Mouse (Mus musculus): ENCODE measurements around the gene Rai1.

The Rai1 gene

DNA sequence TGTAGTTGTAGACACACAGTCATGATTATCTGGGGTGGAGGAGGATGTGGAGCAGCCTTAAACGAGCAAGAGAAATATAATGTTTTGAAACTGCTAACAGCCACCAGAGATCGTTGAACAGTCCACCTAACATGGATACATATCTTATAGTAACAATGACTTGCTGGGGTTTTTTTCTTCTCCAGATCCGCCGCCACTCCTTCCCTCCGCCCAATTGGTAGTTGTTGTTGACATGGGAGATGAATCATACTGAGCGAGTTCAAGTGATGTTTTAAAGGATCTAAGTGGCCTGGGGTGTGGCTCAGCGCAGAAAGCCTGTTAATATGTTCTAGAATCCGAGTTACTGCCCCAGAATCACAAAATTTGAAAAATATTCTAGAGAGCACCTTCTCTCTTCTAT lies 114.8 kb downstream of the Rai1 start:
- DNase-seq (ENCODE audit: low read depth, low spot score): no peak

DNA sequence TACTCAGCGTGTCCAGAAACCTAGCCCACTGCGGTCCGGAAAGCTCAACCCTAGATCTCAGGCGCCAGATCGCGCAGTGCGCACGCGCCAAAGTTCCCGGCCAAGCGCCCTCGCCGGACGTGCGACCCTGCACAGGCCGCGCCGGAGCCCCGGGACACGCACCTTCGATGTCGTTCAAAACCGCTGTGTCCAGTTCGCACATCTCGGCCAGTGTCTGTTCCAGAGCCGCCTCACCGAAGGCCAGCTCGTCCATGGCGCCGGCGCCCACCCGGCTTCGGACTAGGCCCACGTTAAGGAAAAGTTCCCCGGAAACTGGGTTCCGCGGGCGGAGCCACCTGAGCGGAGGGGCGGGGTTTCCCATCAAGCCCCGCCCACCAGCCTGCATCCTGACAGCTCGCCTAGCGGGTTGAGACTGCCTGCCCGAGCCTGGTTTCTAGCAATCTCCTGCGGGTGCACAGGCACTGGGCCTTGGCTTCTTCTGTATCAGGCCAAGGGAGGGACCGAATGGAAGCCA lies 115.5 kb downstream of the Rai1 start:
- peak; percentile 89 for DNase-seq (ENCODE audit: low read depth, low spot score)

DNA sequence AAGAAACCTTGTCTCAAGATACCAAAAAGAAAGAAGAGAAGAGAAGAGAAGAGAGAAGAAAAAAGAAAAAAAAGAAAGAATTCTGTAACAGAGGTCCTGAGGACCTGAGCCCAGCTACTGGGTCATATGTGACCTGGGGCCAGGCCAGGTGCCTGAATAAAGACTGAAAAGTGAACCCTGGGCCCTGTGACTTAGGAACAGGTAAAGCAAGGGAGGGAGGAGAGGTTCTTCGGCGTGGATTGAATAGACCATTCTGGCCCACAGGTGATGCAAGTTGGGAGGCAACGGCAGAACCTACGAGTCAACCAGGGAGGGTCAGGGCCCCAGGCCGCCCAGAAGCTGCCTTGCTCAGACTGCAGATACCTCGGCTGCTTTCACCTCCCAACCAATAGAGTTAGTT lies 116.6 kb downstream of the Rai1 start:
- no peak for DNase-seq (ENCODE audit: low read depth, low spot score)

DNA sequence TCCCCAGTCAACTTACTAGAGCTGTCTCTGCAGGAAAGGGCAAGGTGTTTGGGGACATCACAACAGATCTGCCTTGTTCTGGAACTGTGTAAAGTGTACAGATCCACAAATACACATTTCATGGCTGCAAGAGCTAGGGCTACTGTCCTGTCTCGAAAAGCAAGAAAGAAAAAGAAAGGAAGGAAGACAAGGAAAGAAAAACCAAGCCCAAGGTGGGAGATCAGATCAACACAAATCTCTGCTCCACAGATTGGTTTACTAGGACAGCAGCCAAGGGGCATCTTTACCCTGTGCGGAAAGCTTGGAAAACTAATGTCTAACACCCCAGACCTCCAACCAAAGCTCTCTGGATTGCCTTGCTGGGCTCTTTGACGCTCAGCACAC lies 117.3 kb downstream of the Rai1 start:
- no peak for DNase-seq (ENCODE audit: low read depth, low spot score)

DNA sequence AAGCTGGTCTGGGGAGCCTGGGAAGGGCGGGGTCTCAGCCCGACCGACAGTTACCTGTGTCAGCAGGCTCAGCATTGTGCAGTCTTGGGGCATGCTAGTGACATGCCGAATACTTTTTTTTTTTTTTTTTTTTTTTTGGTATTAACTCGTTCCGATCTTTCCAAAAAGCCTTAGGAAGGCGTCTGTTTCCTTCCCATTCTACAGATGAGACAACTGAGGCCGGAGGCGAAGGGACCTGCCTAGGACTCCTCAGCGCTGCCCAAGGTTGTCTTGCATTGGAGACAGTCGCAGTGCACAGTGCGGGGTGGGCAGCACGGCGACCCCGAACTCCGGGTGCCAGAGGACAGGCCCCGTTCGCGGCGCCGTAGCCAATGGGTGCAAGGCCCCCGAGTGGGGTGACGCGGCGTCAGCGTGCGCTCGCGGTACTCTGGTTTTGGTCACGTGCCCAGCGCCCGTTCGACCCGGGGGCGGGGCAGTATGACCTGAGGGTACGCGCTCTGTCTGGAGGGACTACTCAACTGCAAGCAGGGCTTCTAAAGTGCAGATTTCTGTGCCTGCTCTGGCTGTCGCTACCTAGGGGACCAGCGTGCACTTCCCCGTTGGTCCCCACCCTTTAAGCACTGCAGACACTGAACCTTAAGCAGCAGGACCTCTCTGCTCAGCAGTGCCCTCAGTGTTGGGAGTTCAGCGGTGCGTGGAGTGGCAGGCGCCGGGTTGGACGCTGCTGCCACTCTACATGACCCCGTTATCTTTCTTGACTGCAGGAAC lies 117.8 kb downstream of the Rai1 start, which contains the start of gene Srebf1:
Gene Srebf1, minus strand, starts transcription at position 113 of the 768 bp plus-strand sequence.
- peak; percentile 86 for DNase-seq (ENCODE audit: low read depth, low spot score)

DNA sequence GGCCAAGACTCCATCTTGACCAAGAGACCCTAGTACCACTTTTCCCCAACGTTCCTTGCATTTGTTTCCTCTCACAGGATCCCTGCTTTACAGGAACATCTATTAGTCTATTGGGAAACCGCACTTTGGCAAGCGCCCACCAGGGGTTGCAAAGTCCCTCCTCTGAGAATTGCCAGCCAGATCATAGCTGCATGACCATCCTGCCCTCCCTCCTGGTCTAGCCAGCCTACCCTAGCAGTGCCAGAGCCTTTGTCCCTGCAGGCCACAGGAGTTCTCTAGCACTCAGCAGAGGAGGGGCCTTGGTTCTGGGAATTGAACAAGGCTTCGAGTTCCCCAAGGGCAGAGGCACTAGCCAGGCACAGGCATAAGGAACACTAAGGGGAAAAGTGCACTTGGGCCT lies 119.9 kb downstream of the Rai1 start:
- DNase-seq (ENCODE audit: low read depth, low spot score): no peak

DNA sequence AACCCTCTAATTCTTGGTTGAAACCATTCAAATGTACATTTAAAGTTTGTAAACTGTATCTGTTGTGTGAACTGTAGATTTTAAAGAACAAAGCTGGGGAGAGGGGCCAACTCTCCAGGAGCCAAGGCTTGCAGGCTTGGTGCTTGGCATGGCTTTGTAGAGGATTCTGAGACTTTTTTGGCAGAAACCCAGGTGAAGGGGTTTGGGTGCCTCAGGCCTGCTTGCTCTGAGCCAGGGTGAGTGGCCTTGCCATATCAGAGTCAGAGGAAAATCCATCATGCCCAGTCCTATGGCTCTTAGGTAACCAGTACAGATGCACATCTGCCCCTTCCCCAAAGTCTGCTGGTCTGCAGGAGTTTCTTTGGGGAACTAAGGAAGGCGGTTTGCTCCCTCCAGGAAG lies 121.1 kb downstream of the Rai1 start:
- no peak for DNase-seq (ENCODE audit: low read depth, low spot score)

DNA sequence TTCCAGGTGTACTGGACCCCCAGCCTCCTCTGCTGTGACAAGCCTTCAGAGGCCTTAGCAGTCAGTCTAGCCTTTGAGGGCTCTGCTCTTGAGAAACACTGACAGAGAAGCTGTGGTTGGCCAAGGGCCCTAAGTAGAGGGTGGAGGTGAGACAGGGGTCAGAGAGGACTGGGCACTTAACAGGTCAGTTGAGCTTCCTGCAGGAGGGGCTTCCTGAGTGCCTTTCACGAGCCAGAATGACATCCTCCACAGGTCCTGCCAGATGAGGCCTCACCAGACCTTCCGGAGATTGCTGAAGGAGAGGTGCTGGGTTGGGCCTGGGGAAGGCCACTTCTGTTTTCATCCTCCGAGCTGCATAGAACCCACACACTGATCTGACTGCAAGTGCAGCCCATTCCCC lies 123.7 kb downstream of the Rai1 start:
- no peak for DNase-seq (ENCODE audit: low read depth, low spot score)

DNA sequence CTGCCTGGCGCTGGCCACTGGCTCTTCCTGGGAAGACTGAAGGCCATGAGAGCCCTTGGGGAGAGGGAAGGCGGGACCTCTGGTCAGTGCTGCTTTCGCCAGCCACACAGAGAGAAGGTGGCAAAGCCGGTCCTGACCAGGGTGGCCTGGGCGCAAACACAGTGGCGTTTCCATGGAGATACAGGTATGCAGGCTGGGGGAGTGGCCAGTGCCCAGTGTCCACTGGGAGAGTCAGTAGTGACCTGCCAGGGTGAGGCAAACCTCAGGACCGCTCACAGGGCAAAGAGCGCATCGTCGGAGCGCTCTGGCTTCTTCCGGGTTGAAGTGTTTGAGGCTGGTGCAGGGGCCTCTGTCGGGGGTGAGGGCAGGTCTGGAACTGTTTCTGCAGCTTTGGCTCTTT lies 125.0 kb downstream of the Rai1 start:
- no peak for DNase-seq (ENCODE audit: low read depth, low spot score)

DNA sequence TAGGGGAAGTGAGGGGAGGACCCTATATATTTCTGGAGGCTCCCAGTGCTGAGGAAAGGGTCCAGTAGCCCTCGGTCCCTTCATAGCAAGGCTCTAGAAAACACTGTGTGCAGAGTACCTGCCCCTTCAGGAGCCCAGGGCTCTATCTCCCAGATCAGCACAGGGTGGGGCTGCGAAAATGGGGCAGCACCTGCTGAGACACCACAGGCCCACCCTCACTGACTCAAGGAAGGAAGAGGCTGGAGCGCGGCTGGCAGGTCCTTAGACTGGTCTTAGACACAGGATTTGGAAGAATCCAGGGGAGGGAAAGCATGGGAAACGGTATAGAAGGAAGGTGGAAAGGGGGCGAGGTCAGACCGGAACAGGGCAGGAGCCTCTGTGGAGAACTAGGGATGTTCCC lies 125.7 kb downstream of the Rai1 start:
- no peak for DNase-seq (ENCODE audit: low read depth, low spot score)

DNA sequence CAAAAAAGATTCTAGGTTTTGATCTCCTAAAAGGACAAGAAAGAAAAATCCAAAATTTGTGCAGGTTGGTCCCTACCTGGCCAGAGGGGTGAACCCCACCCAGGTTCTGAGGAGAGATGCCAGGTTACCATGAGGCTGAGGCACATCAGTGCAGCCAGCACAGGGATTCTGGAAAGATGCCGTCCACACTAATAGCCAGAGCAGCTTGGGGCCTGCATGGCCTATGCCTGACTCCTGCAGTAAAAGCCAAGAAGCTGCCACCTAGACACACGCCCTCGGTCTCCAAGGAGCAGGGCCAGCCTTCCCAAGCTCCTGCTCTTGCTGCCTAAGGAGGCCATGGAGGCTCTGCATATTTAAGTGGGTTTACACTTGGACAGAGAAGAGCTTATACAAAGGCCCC lies 126.5 kb downstream of the Rai1 start:
- no peak for DNase-seq (ENCODE audit: low read depth, low spot score)

DNA sequence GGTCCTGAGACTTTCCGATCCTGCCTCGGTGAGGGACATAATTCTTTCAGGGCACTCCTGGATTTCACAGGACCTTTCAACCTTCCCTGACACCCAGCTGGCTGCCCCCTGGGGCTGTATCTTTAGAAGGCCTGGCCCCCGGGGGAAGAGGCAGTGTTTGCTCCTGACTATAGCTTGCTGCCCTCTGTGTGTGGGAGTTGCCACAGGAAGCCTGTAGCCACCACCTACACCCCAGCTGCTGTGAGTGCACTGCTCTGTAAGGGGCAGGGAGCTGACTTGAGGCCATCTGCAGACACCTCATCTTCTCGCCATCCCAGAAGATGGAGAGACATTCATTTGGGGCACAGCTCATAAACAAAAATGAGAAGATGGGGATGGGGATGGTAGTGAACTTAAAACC lies 127.1 kb downstream of the Rai1 start:
- no peak for DNase-seq (ENCODE audit: low read depth, low spot score)

DNA sequence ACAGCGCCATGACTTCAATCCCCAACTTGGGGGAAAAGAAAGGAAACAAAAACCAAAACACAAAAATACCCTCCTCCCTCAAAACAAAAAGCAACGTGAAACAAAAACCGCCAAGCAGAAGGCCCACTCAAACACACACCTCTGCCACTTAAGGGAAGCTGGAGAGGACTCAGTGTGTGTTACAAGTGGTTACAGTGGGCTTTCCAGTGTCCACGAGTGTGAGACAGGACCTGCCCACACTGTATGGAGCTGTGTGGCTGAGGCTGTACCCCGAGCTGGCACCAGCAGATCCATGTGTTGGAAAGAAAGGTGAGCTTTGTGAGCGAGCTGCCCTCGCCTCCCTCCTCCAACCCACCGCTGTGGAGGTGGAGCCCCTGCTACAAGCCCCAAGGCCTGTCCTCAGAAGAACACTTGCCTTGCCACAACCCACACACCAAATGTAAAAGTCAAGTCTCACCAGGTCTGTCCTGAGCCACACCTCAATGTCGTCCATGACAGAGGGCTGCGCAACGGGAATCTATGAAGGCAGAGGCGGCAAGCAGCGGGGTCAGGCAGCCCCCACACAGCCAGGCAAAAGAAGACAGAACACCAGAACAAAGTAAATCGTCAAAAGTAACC lies 127.7 kb downstream of the Rai1 start:
- no peak for DNase-seq (ENCODE audit: low read depth, low spot score)

DNA sequence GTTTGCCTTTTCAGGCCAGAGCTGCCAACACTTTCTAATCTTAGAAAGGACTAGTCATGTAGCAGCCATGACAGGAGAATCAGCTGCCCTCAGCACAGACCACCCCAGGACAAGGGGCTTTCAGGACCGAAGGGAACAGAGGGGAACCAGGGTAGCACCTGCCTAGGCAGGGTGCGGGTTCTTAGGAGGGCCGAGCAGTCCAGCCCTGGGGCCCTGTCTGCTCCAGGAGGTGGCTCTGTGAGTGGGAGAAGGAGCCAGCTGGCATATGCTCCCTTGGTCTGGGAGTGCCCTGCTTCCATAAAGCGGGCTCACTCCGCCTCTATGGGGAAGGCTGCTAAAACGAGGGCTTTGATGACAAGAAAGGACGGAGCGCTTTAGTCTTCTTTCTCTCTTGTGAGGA lies 128.4 kb downstream of the Rai1 start:
- DNase-seq (ENCODE audit: low read depth, low spot score): no peak

DNA sequence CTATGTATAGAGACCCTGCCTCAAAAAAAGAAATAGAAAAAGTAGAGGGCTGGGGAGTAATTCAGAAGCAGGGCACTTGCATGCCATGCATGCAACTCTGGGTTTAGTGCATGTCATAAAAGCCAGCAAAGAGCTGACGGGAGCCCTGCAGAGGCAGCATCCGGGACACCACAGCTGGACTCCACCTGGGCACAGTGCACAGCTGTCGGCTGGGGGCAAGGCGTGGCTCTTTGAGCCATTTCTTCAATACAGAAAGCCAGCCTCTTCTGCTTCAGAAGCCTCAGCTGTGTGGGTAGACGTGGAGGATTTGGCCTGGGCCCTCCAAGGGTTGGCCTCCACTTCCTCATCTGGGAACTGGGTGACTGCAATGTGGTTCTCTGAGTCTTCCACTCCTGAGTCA lies 130.5 kb downstream of the Rai1 start:
- DNase-seq (ENCODE audit: low read depth, low spot score): no peak

DNA sequence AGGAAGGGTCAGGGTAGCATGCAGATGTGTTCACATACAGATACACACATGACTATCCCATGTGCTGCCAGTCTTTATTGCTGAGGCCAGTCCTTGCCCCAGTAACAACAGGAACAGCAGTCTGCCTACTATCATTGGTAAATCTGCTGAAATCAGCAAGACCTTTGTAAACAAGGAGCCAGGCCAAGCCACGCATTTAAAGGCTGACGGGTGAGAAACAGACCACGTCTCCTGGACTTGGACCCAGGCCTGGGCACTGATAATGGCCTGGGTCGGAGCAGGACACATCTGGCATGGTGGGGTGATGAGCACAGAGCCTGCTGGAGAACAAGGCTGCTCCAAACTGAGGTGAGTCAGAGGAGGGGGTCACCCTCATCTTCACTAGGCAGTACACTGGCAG lies 135.7 kb downstream of the Rai1 start:
- DNase-seq (ENCODE audit: low read depth, low spot score): no peak

DNA sequence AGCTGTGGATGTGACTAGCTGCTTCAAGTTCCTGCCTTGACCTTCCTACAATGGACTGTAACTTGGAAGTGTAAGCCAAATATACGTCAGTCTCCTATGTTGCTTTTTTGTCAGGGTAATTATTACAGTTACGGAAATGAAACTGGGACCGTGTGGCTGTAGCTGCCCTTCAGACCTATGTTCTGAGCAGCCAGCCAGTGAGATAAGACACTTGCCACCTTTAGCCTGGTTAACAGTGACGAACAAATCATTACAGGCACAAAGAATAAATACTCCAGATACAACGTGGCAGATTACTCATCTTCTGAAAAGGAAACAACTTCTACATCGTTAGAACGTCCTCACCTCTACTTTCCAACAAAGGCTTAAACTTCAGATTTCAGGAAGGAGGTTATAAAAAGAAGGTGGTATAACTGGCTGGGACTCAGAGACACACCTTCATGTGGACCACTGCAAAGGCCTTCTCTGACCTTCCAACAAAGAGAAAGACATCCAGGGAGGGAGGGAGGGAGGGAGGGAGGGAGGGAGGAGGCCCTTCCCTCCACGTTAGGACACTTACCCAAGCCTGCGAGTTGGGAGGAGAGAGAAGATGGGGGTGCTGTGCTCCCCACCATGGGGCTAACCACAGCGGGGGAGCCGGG lies 139.8 kb downstream of the Rai1 start:
- DNase-seq (ENCODE audit: low read depth, low spot score): no peak

DNA sequence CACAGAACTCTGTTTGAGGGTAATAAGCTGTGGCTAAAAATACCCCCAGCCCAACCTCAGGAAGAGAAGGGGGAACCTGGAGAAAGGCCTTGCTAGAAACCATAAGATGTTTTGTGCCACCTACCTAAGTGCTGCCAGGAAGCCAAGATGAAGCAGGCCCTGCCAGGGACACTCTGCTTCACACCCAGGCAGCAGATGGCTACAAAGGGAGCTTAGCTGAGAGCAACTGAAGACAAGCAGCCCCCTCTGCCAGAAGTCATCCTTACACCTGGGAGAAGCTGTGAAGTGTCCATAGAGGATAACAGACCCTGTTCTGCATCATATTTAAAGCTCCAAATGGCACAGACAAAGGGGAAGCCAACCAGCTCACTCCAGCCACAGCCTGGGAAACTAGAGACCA lies 141.3 kb downstream of the Rai1 start:
- no peak for DNase-seq (ENCODE audit: low read depth, low spot score)

DNA sequence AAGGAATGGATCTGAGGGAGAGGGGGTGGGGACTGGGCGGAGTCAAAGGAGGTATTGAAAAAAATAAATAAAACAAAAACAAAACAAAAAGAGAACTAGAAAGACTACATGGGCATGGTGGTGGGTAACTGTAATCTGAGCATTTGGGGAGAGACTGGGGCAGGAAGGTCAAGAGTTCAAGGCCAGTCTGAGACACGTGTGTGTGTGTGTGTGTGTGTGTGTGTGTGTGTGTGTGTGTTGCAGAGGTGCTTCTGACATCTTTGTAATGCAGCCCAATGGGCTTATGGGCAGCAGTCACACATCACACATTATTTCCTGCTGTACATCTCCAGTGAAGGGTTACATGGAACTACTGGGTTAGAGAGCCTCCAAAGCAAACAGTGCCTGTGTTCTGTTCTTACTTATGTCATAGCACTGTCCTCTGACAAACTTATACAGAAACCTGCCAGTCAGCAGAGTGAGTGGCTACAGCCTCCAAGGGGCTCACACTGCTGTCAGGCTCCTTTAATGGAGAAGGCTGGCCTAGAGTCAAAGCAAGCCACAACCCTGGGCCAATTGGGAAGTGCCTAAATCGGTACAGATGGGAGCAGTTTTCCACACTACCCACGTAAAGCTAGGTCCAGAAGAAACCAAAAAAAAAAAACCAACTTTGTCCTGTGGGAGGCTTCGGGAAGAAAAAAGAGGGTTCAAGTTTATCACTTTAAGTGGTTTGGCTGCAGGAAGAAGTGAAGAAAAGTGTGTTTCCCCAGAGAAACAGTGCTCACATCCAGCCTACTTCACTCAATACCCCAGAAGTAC lies 143.1 kb downstream of the Rai1 start:
- DNase-seq (ENCODE audit: low read depth, low spot score): no peak

All from mesoderm, embryonic 11.5 days (tissue).